Mouse (Mus musculus) midbrain, embryonic 13.5 days (tissue): ENCODE data around the gene Ccdc158. TPM values are rescaled to one million over a fixed set of nuclear protein-coding genes. Genes with fewer than 3 reads are reported as not detected.

ENCODE experiments used
- ATAC-seq: fragments of 200-750 bp; cut with Nextera tagmentation; 2 replicates; pipeline ENCODE4 v1.8.0; 2017; ENCODE audit warnings: mild to moderate bottlenecking, moderate TSS enrichment, moderate library complexity
- H3K27ac ChIP-seq: fragments of 300-500 bp; sonication (generic); 2 replicates; pipeline ENCODE4 v1.5.1; 2015; ENCODE audit warnings: inconsistent platforms, mild to moderate bottlenecking, moderate library complexity
- H3K27me3 ChIP-seq: fragments of 300-500 bp; sonication (generic); 2 replicates; pipeline ENCODE4 v1.6.1; 2015; ENCODE audit warnings: mild to moderate bottlenecking, inconsistent platforms
- H3K36me3 ChIP-seq: fragments of 300-500 bp; sonication (generic); 2 replicates; pipeline ENCODE4 v1.6.1; 2015; ENCODE audit warnings: mild to moderate bottlenecking, inconsistent platforms
- H3K4me1 ChIP-seq: fragments of 300-500 bp; sonication (generic); replicated peaks from 2 replicates; pipeline ENCODE4 v1.6.1; 2015; ENCODE audit warnings: inconsistent platforms
- H3K4me2 ChIP-seq: fragments of 300-500 bp; sonication (generic); replicated peaks from 2 replicates; pipeline ENCODE4 v1.6.1; 2015; ENCODE audit warnings: moderate library complexity, mild to moderate bottlenecking, inconsistent platforms
- H3K4me3 ChIP-seq: fragments of 300-500 bp; sonication (generic); replicated peaks from 2 replicates; pipeline ENCODE4 v1.5.1; 2015; ENCODE audit warnings: mild to moderate bottlenecking, inconsistent platforms
- H3K9ac ChIP-seq: fragments of 300-500 bp; sonication (generic); replicated peaks from 2 replicates; pipeline ENCODE4 v1.6.1; 2015; ENCODE audit warnings: mild to moderate bottlenecking, inconsistent platforms
- H3K9me3 ChIP-seq: fragments of 300-500 bp; sonication (generic); 2 replicates; pipeline ENCODE4 v1.6.1; 2016; ENCODE audit warnings: mild to moderate bottlenecking, inconsistent platforms
- WGBS: fragments of 180-500 bp; shearing (Covaris S2); methylation state at CpG from one replicate; pipeline ENCODE4 v1.1.7; 2015; 5-methylcytosine and 5-hydroxymethylcytosine counted together
- polyA plus RNA-seq: library from polyadenylated mRNA; unstranded; fragments of >200 nt; fragmentation: Nextera tagmentation; extraction: Ambion mirVana; gene quantifications from 2 replicates; pipeline ENCODE4 v1.2.1, GENCODE M21; 2015

The Ccdc158 gene
- polyA plus RNA-seq, 1 experiment from 2014 or later, result 0.63 TPM

GRCm38 (mm10) chr5:92683351-92683807 is 8.3 kb upstream of the Ccdc158 start, which contains the start of gene Shroom3:
Gene Shroom3, plus strand, starts transcription at chr5:92683435.
- WGBS, result under 1% methylated on average over 26 of the region's 26 CpGs
- H3K9me3 ChIP-seq, result no peaks in the 10 kb centered on the region
- peaks cover 12% of the 10 kb centered on the region for H3K4me1 ChIP-seq
- ATAC-seq, result peak; percentile 42
- H3K9ac ChIP-seq, result peak within 1 kb of the TSS; percentile 72
- H3K27ac ChIP-seq, result peak within 1 kb of the TSS; percentile 58
- H3K27me3 ChIP-seq, result peaks cover 5% of the 10 kb centered on the region; the same call in 1 of the 2 replicates
- peak within 1 kb of the TSS; percentile 97 for H3K4me2 ChIP-seq
- H3K4me3 ChIP-seq, result peak within 1 kb of the TSS; percentile 56
- no peaks in the 10 kb centered on the region for H3K36me3 ChIP-seq

DNA sequence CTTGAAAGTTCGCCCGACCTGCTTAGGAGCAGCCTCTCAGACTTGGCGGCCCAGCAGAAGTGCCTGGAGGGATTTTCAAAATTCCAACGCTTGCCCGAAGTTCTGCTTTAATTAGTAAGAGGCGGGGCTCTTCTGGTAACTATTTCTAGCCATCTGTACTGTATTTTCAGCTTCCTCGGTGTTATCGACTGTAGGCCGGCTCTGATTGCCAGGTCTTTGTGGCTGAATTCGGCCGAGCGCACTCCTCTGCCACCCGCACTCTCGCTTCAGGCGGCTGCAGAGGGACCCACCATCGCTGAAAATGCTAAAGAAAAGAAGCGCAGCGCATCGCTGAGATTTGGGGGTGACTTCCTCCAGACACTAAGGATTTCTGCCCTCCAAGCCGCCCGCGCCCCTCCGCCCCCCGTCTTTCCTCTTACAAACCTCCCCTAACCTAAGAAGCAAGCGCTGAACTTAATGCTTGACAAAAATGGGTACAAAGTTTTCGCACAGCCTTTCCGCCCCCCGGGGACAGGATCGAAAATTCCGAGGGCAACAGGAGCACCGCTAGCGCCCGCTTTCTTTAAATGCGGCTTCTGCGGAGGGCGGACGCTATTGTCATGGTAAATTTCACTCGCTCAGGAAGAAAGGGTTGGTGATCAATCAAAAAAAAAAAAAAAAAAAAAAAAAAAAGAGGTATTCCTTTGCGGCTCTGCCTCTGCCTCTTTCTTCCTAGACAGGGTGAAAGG is 7.7 kb upstream of the Ccdc158 start:
- H3K4me2 ChIP-seq, result peak overlapping the region; percentile 97
- H3K36me3 ChIP-seq, result no peaks in the 10 kb centered on the region
- no peaks in the 10 kb centered on the region for H3K9me3 ChIP-seq
- H3K27ac ChIP-seq, result peak overlapping the region; percentile 58
- peak; percentile 5; the same call in 1 of the 2 replicates for ATAC-seq
- peaks cover 12% of the 10 kb centered on the region for H3K4me1 ChIP-seq
- under 1% methylated on average over 39 of the region's 39 CpGs for WGBS
- H3K9ac ChIP-seq, result peak overlapping the region; percentile 72
- peaks cover 5% of the 10 kb centered on the region; the same call in 1 of the 2 replicates for H3K27me3 ChIP-seq
- H3K4me3 ChIP-seq, result peak overlapping the region; percentile 56

DNA sequence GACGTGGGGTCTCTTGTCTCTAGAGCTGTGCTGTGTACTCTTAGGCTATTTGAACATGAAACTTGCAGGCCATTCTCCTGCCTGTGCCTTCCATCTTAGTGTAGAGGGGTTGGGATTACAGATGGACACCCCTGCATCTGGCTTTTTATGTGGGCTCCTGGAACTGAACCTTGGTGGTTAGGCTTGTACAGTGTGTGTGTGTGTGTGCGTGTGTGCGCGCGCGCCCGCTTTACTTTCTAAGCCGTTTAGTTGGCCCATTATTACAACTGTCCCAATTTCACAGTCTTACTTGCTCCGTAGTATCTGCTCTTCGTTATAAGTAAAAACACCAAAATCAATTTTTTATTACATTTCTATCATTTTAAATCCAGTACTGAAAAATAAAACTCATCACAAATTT is 6.8 kb upstream of the Ccdc158 start:
- Histone ChIP-seq H3K4me3 (no peak overlapping the region), H3K9ac (no peak overlapping the region), H3K4me1 (peaks cover 12% of the 10 kb centered on the region), H3K36me3 (no peaks in the 10 kb centered on the region), H3K27ac (no peak overlapping the region), H3K9me3 (no peaks in the 10 kb centered on the region), H3K4me2 (no peak overlapping the region), H3K27me3 (peaks cover 8% of the 10 kb centered on the region; the same call in 1 of the 2 replicates)
- no peak for ATAC-seq
- 82% methylated on average over 10 of the region's 10 CpGs for WGBS

DNA sequence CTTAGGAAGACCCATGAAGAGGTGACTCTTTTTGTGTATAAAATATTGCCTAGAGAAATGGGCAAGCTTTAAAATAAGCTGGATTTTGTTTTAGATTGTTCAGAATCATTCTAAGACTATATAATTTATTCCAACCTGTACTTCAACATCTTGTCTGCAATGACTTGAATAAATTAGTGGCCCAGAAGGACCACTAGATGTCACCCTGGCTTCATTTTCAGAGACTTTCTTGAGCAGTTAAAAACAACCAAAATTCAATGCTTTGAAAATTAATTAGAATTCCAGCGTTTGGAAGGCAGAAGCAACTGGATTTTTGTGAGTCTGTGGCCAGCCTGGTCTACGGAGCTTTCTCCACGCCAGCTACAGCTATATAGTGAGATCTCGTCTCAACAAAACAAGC is 4.4 kb upstream of the Ccdc158 start:
- no peak overlapping the region for H3K27ac ChIP-seq
- H3K9ac ChIP-seq, result no peak overlapping the region
- H3K36me3 ChIP-seq, result no peaks in the 10 kb centered on the region
- no peaks in the 10 kb centered on the region for H3K9me3 ChIP-seq
- 21% methylated on average over 4 of the region's 4 CpGs for WGBS
- ATAC-seq, result no peak
- H3K27me3 ChIP-seq, result peaks cover 13% of the 10 kb centered on the region; the same call in 1 of the 2 replicates
- peaks cover 18% of the 10 kb centered on the region for H3K4me1 ChIP-seq
- no peak overlapping the region for H3K4me2 ChIP-seq
- H3K4me3 ChIP-seq, result no peak overlapping the region

DNA sequence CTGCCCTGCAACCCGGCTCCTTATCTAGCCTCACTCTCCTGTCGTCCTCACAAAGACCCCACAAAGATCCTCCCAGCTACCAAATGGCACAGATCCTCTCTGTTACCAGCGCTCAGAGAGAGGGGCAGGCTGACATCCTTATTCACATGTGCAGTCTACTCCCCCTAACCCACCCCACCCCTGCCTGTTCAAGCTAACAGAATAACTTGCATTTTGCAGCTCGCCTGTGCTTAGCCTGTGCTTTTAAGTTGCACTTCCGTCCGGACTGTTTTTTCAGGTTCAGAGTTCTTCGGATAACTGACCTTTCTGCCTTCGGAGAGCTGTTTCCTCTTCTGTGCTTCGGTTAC is 476 bp upstream of the Ccdc158 start:
- WGBS, result 1% methylated on average over 9 of the region's 9 CpGs
- H3K4me3 ChIP-seq, result peak overlapping the region; percentile 50
- no peak for ATAC-seq

GRCm38 (mm10) chr5:92666860-92667259 is 8.2 kb downstream of the Ccdc158 start:
- 86% methylated on average over 5 of the region's 5 CpGs for WGBS
- Histone ChIP-seq H3K9ac (no peak overlapping the region), H3K4me3 (no peak overlapping the region), H3K9me3 (no peaks in the 10 kb centered on the region), H3K4me2 (no peak overlapping the region), H3K27ac (no peak overlapping the region), H3K27me3 (no peaks in the 10 kb centered on the region), H3K4me1 (no peaks in the 10 kb centered on the region), H3K36me3 (no peaks in the 10 kb centered on the region)
- ATAC-seq, result no peak

More for the DNA sequence above, 476 bp upstream of the Ccdc158 start:
- no peak overlapping the region for H3K27ac ChIP-seq
- no peaks in the 10 kb centered on the region for H3K36me3 ChIP-seq
- H3K4me2 ChIP-seq, result peak overlapping the region; percentile 75
- H3K27me3 ChIP-seq, result peaks cover 7% of the 10 kb centered on the region; the same call in 1 of the 2 replicates
- H3K9me3 ChIP-seq, result no peaks in the 10 kb centered on the region
- H3K4me1 ChIP-seq, result peaks cover 6% of the 10 kb centered on the region
- H3K9ac ChIP-seq, result peak overlapping the region; percentile 52

- Histone ChIP-seq H3K27ac (no peak overlapping the region), H3K4me3 (no peak overlapping the region), H3K4me1 (no peaks in the 10 kb centered on the region), H3K36me3 (no peaks in the 10 kb centered on the region), H3K9me3 (no peaks in the 10 kb centered on the region), H3K9ac (no peak overlapping the region), H3K4me2 (no peak overlapping the region), H3K27me3 (no peaks in the 10 kb centered on the region)
- ATAC-seq, result no peak
- WGBS, result 83% methylated on average over 2 of the region's 2 CpGs
Observed at GRCm38 (mm10) chr5:92664321-92664720, 10.8 kb downstream of the Ccdc158 start.

DNA sequence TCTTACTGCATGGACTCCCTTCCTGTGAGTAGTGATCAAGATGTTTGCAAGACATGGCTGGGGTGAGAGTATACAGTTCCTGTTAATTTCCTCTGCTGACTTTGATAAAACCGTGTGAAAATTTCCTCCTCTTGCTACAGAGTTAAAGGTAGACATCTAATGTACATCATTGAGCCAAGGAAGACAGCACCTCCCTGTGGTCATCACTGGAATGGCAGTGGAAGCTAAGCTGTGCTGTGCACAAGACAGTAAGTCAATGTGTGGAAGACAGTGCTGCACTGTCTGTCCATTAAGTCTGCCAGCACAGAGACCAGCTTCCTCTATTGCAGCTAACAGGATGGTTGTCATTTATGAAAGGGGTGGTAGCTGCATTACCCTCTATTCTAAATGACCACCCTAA is 18.8 kb downstream of the Ccdc158 start:
- Histone ChIP-seq H3K27ac (no peak overlapping the region), H3K9ac (no peak overlapping the region), H3K27me3 (no peaks in the 10 kb centered on the region), H3K4me1 (no peaks in the 10 kb centered on the region), H3K9me3 (no peaks in the 10 kb centered on the region), H3K36me3 (no peaks in the 10 kb centered on the region), H3K4me3 (no peak overlapping the region), H3K4me2 (no peak overlapping the region)
- no peak for ATAC-seq
- 25% methylated on average over 1 of the region's 1 CpGs for WGBS

DNA sequence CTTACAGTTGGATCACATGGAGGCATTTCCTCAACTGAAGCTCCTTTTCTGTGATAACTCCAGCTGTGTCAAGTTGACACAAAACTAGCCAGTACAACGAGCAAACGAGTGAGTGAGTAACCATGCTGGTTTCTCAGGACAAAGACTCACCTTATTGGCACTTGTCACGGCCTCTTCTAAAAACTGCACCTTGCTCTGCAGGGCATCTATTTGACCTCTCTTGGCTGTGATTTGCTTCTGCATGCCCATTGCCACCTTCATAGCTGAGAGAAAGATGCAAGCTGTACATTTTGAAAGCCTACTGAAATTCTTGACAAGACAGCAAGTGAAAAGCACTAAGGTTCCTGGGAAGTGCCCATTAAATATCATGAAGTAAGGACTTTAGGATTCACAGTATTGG is 34.2 kb downstream of the Ccdc158 start:
- ATAC-seq, result no peak
- Histone ChIP-seq H3K9me3 (no peaks in the 10 kb centered on the region), H3K27me3 (no peaks in the 10 kb centered on the region), H3K4me1 (no peaks in the 10 kb centered on the region), H3K4me3 (no peak overlapping the region), H3K27ac (no peak overlapping the region), H3K4me2 (no peak overlapping the region), H3K9ac (no peak overlapping the region), H3K36me3 (no peaks in the 10 kb centered on the region)
- 92% methylated on average over 3 of the region's 3 CpGs for WGBS

DNA sequence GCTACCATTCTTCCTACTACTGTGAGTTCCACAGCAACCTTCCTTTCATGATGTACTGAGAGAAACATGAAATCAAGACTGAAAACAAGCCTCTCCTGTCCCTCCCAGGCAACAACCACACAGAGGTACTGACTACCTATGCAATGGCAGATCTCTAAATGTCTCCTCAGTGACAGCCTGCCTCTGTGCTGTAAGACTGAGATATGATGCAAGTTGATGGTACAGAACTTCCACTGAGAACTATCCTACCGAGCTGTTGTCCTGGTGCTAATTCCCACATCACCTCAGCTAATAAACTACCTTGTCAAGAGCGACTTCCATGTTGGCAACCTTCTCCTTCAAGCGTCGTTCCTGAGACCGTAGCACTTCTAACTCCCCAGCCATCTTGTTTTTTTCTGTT is 39.2 kb downstream of the Ccdc158 start:
- H3K4me3 ChIP-seq, result no peak overlapping the region
- ATAC-seq, result no peak
- H3K27ac ChIP-seq, result no peak overlapping the region
- 88% methylated on average over 5 of the region's 5 CpGs for WGBS
- no peak overlapping the region for H3K4me2 ChIP-seq
- H3K36me3 ChIP-seq, result no peaks in the 10 kb centered on the region
- no peaks in the 10 kb centered on the region for H3K27me3 ChIP-seq
- H3K9me3 ChIP-seq, result no peaks in the 10 kb centered on the region
- no peaks in the 10 kb centered on the region for H3K4me1 ChIP-seq
- H3K9ac ChIP-seq, result no peak overlapping the region

GRCm38 (mm10) chr5:92634916-92635315 is 40.2 kb downstream of the Ccdc158 start:
- Histone ChIP-seq H3K27me3 (no peaks in the 10 kb centered on the region), H3K4me3 (no peak overlapping the region), H3K4me2 (no peak overlapping the region), H3K4me1 (no peaks in the 10 kb centered on the region), H3K36me3 (no peaks in the 10 kb centered on the region), H3K9me3 (no peaks in the 10 kb centered on the region), H3K9ac (no peak overlapping the region), H3K27ac (no peak overlapping the region)
- 82% methylated on average over 3 of the region's 3 CpGs for WGBS
- ATAC-seq, result no peak

GRCm38 (mm10) chr5:92633526-92633925 is 41.5 kb downstream of the Ccdc158 start:
- no peaks in the 10 kb centered on the region for H3K36me3 ChIP-seq
- no peaks in the 10 kb centered on the region for H3K9me3 ChIP-seq
- no peak overlapping the region for H3K4me3 ChIP-seq
- no peaks in the 10 kb centered on the region for H3K27me3 ChIP-seq
- no peaks in the 10 kb centered on the region for H3K4me1 ChIP-seq
- no peak for ATAC-seq
- H3K27ac ChIP-seq, result no peak overlapping the region
- no peak overlapping the region for H3K4me2 ChIP-seq
- 64% methylated on average over 4 of the region's 4 CpGs for WGBS
- no peak overlapping the region for H3K9ac ChIP-seq

- 83% methylated on average over 7 of the region's 7 CpGs for WGBS
- no peak for ATAC-seq
- Histone ChIP-seq H3K27ac (no peak overlapping the region), H3K4me1 (no peaks in the 10 kb centered on the region), H3K4me2 (no peak overlapping the region), H3K36me3 (no peaks in the 10 kb centered on the region), H3K4me3 (no peak overlapping the region), H3K27me3 (no peaks in the 10 kb centered on the region), H3K9ac (no peak overlapping the region), H3K9me3 (peaks cover 4% of the 10 kb centered on the region; the same call in 1 of the 2 replicates)
Observed at GRCm38 (mm10) chr5:92627896-92628295, 47.2 kb downstream of the Ccdc158 start.
